Mouse (Mus musculus) adrenal gland, adult 8-10 months (tissue): ENCODE results near the gene Tmem200c. TPM values are rescaled to one million over a fixed set of nuclear protein-coding genes. Genes with fewer than 3 reads are reported as not detected.

Source experiments
- total RNA-seq, 4 experiments: library from RNA; stranded (reverse); gene quantifications; 2 replicates each; pipeline ENCODE4 v1.2.4; 2022

Gene Tmem200c
- total RNA-seq, 4 experiments from 2014 or later, result 0.91 to 3.2 (median 2.1) TPM

Other genes with a start within 250 kb of the Tmem200c start
- gene Epb41l3, start 249.1 kb downstream of the Tmem200c start, total RNA-seq, result 10 to 100 TPM; 25.6 to 50.2 (median 31.1) TPM